Mouse (Mus musculus): ENCODE data around the gene Cd109.

Gene Cd109

GRCm38 (mm10) chr9:78615401-78616021 is at the start of gene Cd109:
Gene Cd109, plus strand, starts transcription at chr9:78615546.
- in situ Hi-C loops (cut with MboI, MseI), result no loop called here

GRCm38 (mm10) chr9:78569934-78570333 is 45.4 kb upstream of the Cd109 start:
- in situ Hi-C loops (cut with MboI, MseI), result no loop called here

- in situ Hi-C loops (cut with MboI, MseI), result no loop called here
These were observed 38.9 kb upstream of the Cd109 start for GRCm38 (mm10) chr9:78576466-78576865.

GRCm38 (mm10) chr9:78578824-78579223 is 36.5 kb upstream of the Cd109 start:
- in situ Hi-C loops (cut with MboI, MseI), result no loop called here

- in situ Hi-C loops (cut with MboI, MseI), result no loop called here
These were observed 35.5 kb upstream of the Cd109 start for GRCm38 (mm10) chr9:78579644-78580396.

GRCm38 (mm10) chr9:78587218-78587883 is 28.0 kb upstream of the Cd109 start:
- in situ Hi-C loops (cut with MboI, MseI), result no loop called here

- in situ Hi-C loops (cut with MboI, MseI), result no loop called here
These were observed 27.4 kb upstream of the Cd109 start, which contains the start of gene Slc17a5 for GRCm38 (mm10) chr9:78587914-78588313. Gene Slc17a5, minus strand, starts transcription at chr9:78588041.

- in situ Hi-C loops (cut with MboI, MseI), result no loop called here
These were observed 26.8 kb upstream of the Cd109 start for GRCm38 (mm10) chr9:78588411-78589033.

GRCm38 (mm10) chr9:78590471-78590870 is 24.9 kb upstream of the Cd109 start:
- in situ Hi-C loops (cut with MboI, MseI), result no loop called here

GRCm38 (mm10) chr9:78595257-78595656 is 20.1 kb upstream of the Cd109 start:
- in situ Hi-C loops (cut with MboI, MseI), result no loop called here

GRCm38 (mm10) chr9:78595769-78596555 is 19.4 kb upstream of the Cd109 start:
- in situ Hi-C loops (cut with MboI, MseI), result no loop called here

GRCm38 (mm10) chr9:78596834-78597233 is 18.5 kb upstream of the Cd109 start:
- in situ Hi-C loops (cut with MboI, MseI), result no loop called here

- in situ Hi-C loops (cut with MboI, MseI), result no loop called here
These were observed 15.4 kb upstream of the Cd109 start for GRCm38 (mm10) chr9:78599927-78600326.

GRCm38 (mm10) chr9:78601046-78601730 is 14.2 kb upstream of the Cd109 start:
- in situ Hi-C loops (cut with MboI, MseI), result no loop called here

- in situ Hi-C loops (cut with MboI, MseI), result no loop called here
These were observed 1.1 kb upstream of the Cd109 start for GRCm38 (mm10) chr9:78614201-78614600.

- in situ Hi-C loops (cut with MboI, MseI), result no loop called here
These were observed 3.9 kb downstream of the Cd109 start for GRCm38 (mm10) chr9:78619285-78619684.

GRCm38 (mm10) chr9:78623301-78623747 is 8.0 kb downstream of the Cd109 start:
- in situ Hi-C loops (cut with MboI, MseI), result no loop called here

GRCm38 (mm10) chr9:78629991-78630390 is 14.6 kb downstream of the Cd109 start:
- in situ Hi-C loops (cut with MboI, MseI), result no loop called here

GRCm38 (mm10) chr9:78631755-78632434 is 16.5 kb downstream of the Cd109 start:
- in situ Hi-C loops (cut with MboI, MseI), result no loop called here

- in situ Hi-C loops (cut with MboI, MseI), result no loop called here
These were observed 18.6 kb downstream of the Cd109 start for GRCm38 (mm10) chr9:78633976-78634375.
